Comparison of ENCODE assay signal across 8 mouse cellular contexts in genomic region chrX:164245714-164246113, GRCm38 (mm10). TPM values are rescaled to one million over a fixed set of nuclear protein-coding genes. Genes with fewer than 3 reads are reported as not detected.
A peak's percentile ranks its signal among the peaks of the same experiment; 100 is the strongest.
DNase-seq lines count a peak whose midpoint lies in the region; ATAC-seq and TF ChIP-seq lines count a peak whose summit lies in the region.

No protein-coding gene starts in this region.

- ATAC-seq in hindbrain, embryonic 14.5 days (ENCODE audit: low FRiP score) = no peak
- no peak for ATAC-seq in midbrain, embryonic 16.5 days
- no peak for ATAC-seq in erythroblast, adult 5-6 weeks (replicated peaks; ENCODE audit: low FRiP score, poor library complexity, severe bottlenecking)

- no peaks in the 10 kb centered on the region for H3K36me3 ChIP-seq in hindbrain, embryonic 14.5 days (replicated peaks; ENCODE audit: control insufficient read depth, insufficient read depth)
- H3K36me3 ChIP-seq in midbrain, embryonic 16.5 days (ENCODE audit: control insufficient read depth, insufficient read depth, low read length) = no peaks in the 10 kb centered on the region

- no peaks in the 10 kb centered on the region for H3K9me3 ChIP-seq in hindbrain, embryonic 14.5 days (ENCODE audit: control insufficient read depth, low read length)
- H3K9me3 ChIP-seq in midbrain, embryonic 16.5 days (replicated peaks; ENCODE audit: control insufficient read depth, low read length, poor library complexity, severe bottlenecking) = no peaks in the 10 kb centered on the region

- 0 out of 2 replicates have a peak, but pooled peaks cover 2% of the 10 kb centered on the region for H3K27me3 ChIP-seq in hindbrain, embryonic 14.5 days (ENCODE audit: control insufficient read depth, insufficient read depth, low read length)
- H3K27me3 ChIP-seq in midbrain, embryonic 16.5 days (ENCODE audit: control insufficient read depth, insufficient read depth, low read depth, low read length) = no peaks in the 10 kb centered on the region; the same call in none of the 2 replicates

- H3K9ac ChIP-seq in hindbrain, embryonic 14.5 days = no peak overlapping the region
- no peak overlapping the region for H3K9ac ChIP-seq in midbrain, embryonic 16.5 days (ENCODE audit: low read depth, low read length)

- TF ChIP-seq CTCF in layer of hippocampus, adult 2 months (conservative IDR thresholded peaks at IDR 0.05) = no peak

- no peak for DNase-seq in layer of hippocampus, adult 2 months (ENCODE audit: low spot score in 2 of 2)
- DNase-seq in layer of hippocampus, postnatal 14 days (ENCODE audit: low spot score in 2 of 2) = no peak
- DNase-seq in embryo, embryonic 9.5 days (ENCODE audit: extremely low spot score) = peak; percentile 7
- DNase-seq in hindbrain, embryonic 14.5 days (ENCODE audit: low spot score) = no peak
- DNase-seq in kidney, postnatal 36 days = no peak
- DNase-seq in frontal cortex, adult 2 months (ENCODE audit: extremely low spot score in 1 of 2, low spot score in 1 of 2) = no peak

- H3K4me2 ChIP-seq in hindbrain, embryonic 14.5 days (replicated peaks) = peak overlapping the region; percentile 24; the same call in 1 of the 2 replicates
- peak overlapping the region; percentile 23; the same call in 1 of the 2 replicates for H3K4me2 ChIP-seq in midbrain, embryonic 16.5 days (ENCODE audit: low read length)

- no peaks in the 10 kb centered on the region for H3K4me1 ChIP-seq in hindbrain, embryonic 14.5 days (replicated peaks; ENCODE audit: control insufficient read depth, insufficient read depth, low read length)
- no peaks in the 10 kb centered on the region for H3K4me1 ChIP-seq in midbrain, embryonic 16.5 days (ENCODE audit: control insufficient read depth, insufficient read depth, low read length)

- WGBS in hindbrain, embryonic 14.5 days = 24% methylated on average over 5 of the region's 5 CpGs
- WGBS in midbrain, embryonic 16.5 days = 24% methylated on average over 5 of the region's 5 CpGs

- no peak overlapping the region for H3K4me3 ChIP-seq in layer of hippocampus, adult 2 months
- H3K4me3 ChIP-seq in hindbrain, embryonic 14.5 days (replicated peaks; ENCODE audit: low read length) = no peak overlapping the region
- H3K4me3 ChIP-seq in midbrain, embryonic 16.5 days (ENCODE audit: low read depth, low read length) = no peak overlapping the region

- peak overlapping the region; percentile 55; the same call in 1 of the 2 replicates for H3K27ac ChIP-seq in layer of hippocampus, adult 2 months
- no peak overlapping the region for H3K27ac ChIP-seq in hindbrain, embryonic 14.5 days
- no peak overlapping the region for H3K27ac ChIP-seq in midbrain, embryonic 16.5 days (ENCODE audit: low read length)

RNA-seq across cellular contexts. Expression of gene Bmx, which starts 12.3 kb away (rescaled TPM):
- total RNA-seq in layer of hippocampus, adult 2 months (2021) = 1 to 10 TPM in 1 of 2 experiments, under 1 TPM in 1; 0.59 to 1.0 TPM
- total RNA-seq in layer of hippocampus, postnatal 14 days (2021) = 1 to 10 TPM; 1.0 to 1.4 TPM
- polyA plus RNA-seq in hindbrain, embryonic 14.5 days (2014; fragmentation: Nextera tagmentation; extraction: Ambion mirVana) = 0.50 and 0.59 TPM in 2 replicates
- 0.46 and 0.74 TPM in 2 replicates for polyA plus RNA-seq in midbrain, embryonic 16.5 days (2015; fragmentation: Nextera tagmentation; extraction: Ambion mirVana)
- total RNA-seq in erythroblast, adult 5-6 weeks (2015; ENCODE audit: low replicate concordance) = 3.6 and 4.6 TPM in 2 replicates
- total RNA-seq in erythroblast, adult 5-6 weeks (2017; ENCODE audit: low replicate concordance) = 3.9 and 5.3 TPM in 2 replicates
- polyA plus RNA-seq in frontal cortex, adult 2 months (2012; rRNA removed) = 1.4 and 1.8 TPM in 2 replicates

RNA-seq across cellular contexts. Expression of gene Pir, which starts 23.5 kb away (rescaled TPM):
- total RNA-seq in layer of hippocampus, adult 2 months (2021) = 1 to 10 TPM; 6.7 to 8.9 TPM
- 1 to 10 TPM; 3.2 to 5.3 TPM for total RNA-seq in layer of hippocampus, postnatal 14 days (2021)
- polyA plus RNA-seq in hindbrain, embryonic 14.5 days (2014; fragmentation: Nextera tagmentation; extraction: Ambion mirVana) = 3.8 and 4.0 TPM in 2 replicates
- polyA plus RNA-seq in midbrain, embryonic 16.5 days (2015; fragmentation: Nextera tagmentation; extraction: Ambion mirVana) = 3.5 and 3.7 TPM in 2 replicates
- 1.9 and 7.7 TPM in 2 replicates for total RNA-seq in erythroblast, adult 5-6 weeks (2015; ENCODE audit: low replicate concordance)
- total RNA-seq in erythroblast, adult 5-6 weeks (2017; ENCODE audit: low replicate concordance) = 10.1 and 11.4 TPM in 2 replicates
- polyA plus RNA-seq in frontal cortex, adult 2 months (2012; rRNA removed) = 7.0 and 7.5 TPM in 2 replicates
